Mouse (Mus musculus) lung, postnatal 0 days (tissue): ENCODE results near the gene A530064D06Rik.

Experiments used
- CTCF ChIP-seq: IDR thresholded peaks from 2 replicates; pipeline ENCODE4 v1.5.1; 2016; ENCODE audit warnings: antibody characterized with exemption, mild to moderate bottlenecking
- EP300 ChIP-seq: IDR thresholded peaks from 2 replicates; pipeline ENCODE4 v1.6.1; 2016; ENCODE audit warnings: antibody characterized with exemption, mild to moderate bottlenecking, control low read depth

- TF ChIP-seq CTCF = no peak
- TF ChIP-seq EP300 = no peak
Measured at GRCm38 (mm10) chr17:48213511-48213910, 46.4 kb upstream of the A530064D06Rik start.
